Mouse (Mus musculus) hindbrain, embryonic 14.5 days (tissue): Measurements from ENCODE around the gene Arhgap15. TPM values are rescaled to one million over a fixed set of nuclear protein-coding genes. Genes with fewer than 3 reads are reported as not detected.

Experiments used
- ATAC-seq: fragments of 200-750 bp; cut with Nextera tagmentation; 2 replicates; pipeline ENCODE4 v1.8.0; 2017; ENCODE audit warnings: moderate number of reproducible peaks, mild to moderate bottlenecking, moderate TSS enrichment, moderate library complexity; ENCODE audit not compliant: low FRiP score
- DNase-seq: peaks from one replicate; pipeline ENCODE4 v3.0.0-alpha.2; 2015; ENCODE audit warnings: low spot score
- H3K27ac ChIP-seq: fragments of 300-500 bp; sonication (generic); 2 replicates; pipeline ENCODE4 v1.5.1; 2014; ENCODE audit warnings: mild to moderate bottlenecking, moderate library complexity
- H3K27me3 ChIP-seq: fragments of 300-500 bp; sonication (generic); 2 replicates; pipeline ENCODE4 v1.6.1; 2014; ENCODE audit warnings: mild to moderate bottlenecking, low read length, mixed read lengths; ENCODE audit not compliant: control insufficient read depth, insufficient read depth
- H3K36me3 ChIP-seq: fragments of 300-500 bp; sonication (generic); replicated peaks from 2 replicates; pipeline ENCODE4 v1.6.1; 2014; ENCODE audit not compliant: control insufficient read depth, insufficient read depth
- H3K4me1 ChIP-seq: fragments of 300-500 bp; sonication (generic); replicated peaks from 2 replicates; pipeline ENCODE4 v1.6.1; 2014; ENCODE audit warnings: antibody characterized with exemption, low read length, mixed read lengths; ENCODE audit not compliant: control insufficient read depth, insufficient read depth
- H3K4me2 ChIP-seq: fragments of 300-500 bp; sonication (generic); replicated peaks from 2 replicates; pipeline ENCODE4 v1.6.1; 2014; ENCODE audit warnings: mild to moderate bottlenecking, moderate library complexity
- H3K4me3 ChIP-seq: fragments of 300-500 bp; sonication (generic); replicated peaks from 2 replicates; pipeline ENCODE4 v1.5.1; 2014; ENCODE audit warnings: mild to moderate bottlenecking, low read length
- H3K9ac ChIP-seq: fragments of 300-500 bp; sonication (generic); 2 replicates; pipeline ENCODE4 v1.6.1; 2014
- H3K9me3 ChIP-seq: fragments of 300-500 bp; sonication (generic); 2 replicates; pipeline ENCODE4 v1.6.1; 2016; ENCODE audit warnings: low read length; ENCODE audit not compliant: control insufficient read depth
- WGBS: fragments of 180-500 bp; shearing (Covaris S2); extraction: QIAGEN DNeasy Blood & Tissue Kit; methylation state at CpG from one replicate; pipeline ENCODE4 v1.1.7; 2014; 5-methylcytosine and 5-hydroxymethylcytosine counted together
- polyA plus RNA-seq: library from polyadenylated mRNA; unstranded; fragments of >200 nt; fragmentation: Nextera tagmentation; extraction: Ambion mirVana; gene quantifications from 2 replicates; pipeline ENCODE4 v1.2.1, GENCODE M21; 2014

The Arhgap15 gene
- polyA plus RNA-seq, 1 experiment from 2014 or later: 3.1 TPM

DNA sequence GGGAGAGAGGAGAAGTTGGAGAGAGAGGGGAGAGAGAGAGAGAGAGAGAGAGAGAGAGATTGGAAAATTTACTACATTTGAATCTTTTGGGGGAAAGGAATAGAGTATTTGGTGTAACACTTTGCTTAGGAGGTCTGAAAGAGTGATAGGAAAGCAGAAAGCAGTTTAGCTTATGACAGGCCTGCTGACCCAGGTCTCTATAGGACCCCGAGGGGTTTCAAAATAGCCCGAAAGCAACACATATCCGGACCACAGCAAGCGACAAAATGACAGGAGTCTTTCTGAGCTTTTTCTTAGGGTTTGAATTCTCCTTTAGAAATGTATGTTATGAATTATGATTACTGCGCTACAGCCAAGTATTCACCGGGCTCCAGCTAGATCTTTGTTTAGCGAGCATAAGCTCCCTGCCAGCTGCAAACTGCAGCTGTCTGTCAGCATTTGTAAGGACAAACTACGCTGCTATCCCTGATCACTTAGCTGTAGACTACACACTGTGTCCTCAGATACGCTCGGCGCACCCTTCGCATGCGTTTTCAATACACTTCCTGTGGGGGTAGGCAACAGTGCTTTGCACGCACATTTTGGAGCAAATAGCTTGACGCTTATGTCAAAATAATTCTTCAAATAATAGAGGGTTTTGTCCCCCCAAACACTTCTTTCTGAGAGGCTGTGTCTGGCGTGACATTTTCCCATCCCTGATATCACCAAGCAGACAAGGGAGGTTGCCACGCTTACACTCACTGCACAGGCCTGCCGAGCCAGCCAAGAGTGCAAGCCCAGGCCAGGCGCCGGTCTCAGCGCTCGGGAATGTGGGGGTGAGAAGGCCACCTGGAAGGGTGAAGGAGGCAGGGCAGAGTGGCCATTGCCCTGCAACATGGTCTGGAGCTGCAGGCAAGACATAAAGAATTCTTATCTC, 355.9 kb downstream of the Arhgap15 start:
- Histone ChIP-seq H3K27me3 (no peaks in the 10 kb centered on the region), H3K36me3 (no peaks in the 10 kb centered on the region), H3K9me3 (no peaks in the 10 kb centered on the region), H3K4me3 (no peak overlapping the region), H3K4me2 (peak overlapping the region; percentile 31), H3K9ac (no peak overlapping the region), H3K27ac (peak overlapping the region; percentile 9; the same call in 1 of the 2 replicates), H3K4me1 (peaks cover 9% of the 10 kb centered on the region; the same call in 1 of the 2 replicates)
- DNase-seq (no peak), ATAC-seq (peak; percentile 82)
- WGBS: 34% methylated on average over 22 of the region's 22 CpGs

DNA sequence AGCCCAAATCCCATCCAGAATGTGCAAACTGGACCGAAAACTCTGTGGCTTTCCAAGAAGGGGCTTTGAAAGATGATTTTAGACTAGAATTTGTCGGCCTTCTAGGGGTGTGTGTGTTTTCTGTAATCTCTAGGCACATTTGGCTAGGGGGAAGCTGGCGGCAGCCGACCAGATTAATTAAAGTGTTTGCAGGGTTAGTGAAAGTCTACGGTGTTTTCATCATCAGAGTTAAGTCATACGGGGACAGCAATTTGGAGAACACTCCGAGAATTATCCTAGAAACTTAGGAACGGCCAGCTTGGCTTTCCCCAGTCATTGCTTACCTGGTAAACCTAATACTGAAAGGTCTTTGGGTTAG, 356.6 kb downstream of the Arhgap15 start:
- no peak for ATAC-seq
- no peak for DNase-seq
- no peaks in the 10 kb centered on the region for H3K36me3 ChIP-seq
- H3K27me3 ChIP-seq: no peaks in the 10 kb centered on the region
- H3K9me3 ChIP-seq: no peaks in the 10 kb centered on the region
- 69% methylated on average over 8 of the region's 8 CpGs for whole genome bisulfite sequencing
- no peak overlapping the region for H3K9ac ChIP-seq
- H3K4me2 ChIP-seq: peak overlapping the region; percentile 31; the same call in 1 of the 2 replicates
- peaks cover 9% of the 10 kb centered on the region; the same call in 1 of the 2 replicates for H3K4me1 ChIP-seq
- H3K27ac ChIP-seq: 0 out of 2 replicates have a peak overlapping the region, but pooled peaks have one; percentile 9
- no peak overlapping the region for H3K4me3 ChIP-seq

DNA sequence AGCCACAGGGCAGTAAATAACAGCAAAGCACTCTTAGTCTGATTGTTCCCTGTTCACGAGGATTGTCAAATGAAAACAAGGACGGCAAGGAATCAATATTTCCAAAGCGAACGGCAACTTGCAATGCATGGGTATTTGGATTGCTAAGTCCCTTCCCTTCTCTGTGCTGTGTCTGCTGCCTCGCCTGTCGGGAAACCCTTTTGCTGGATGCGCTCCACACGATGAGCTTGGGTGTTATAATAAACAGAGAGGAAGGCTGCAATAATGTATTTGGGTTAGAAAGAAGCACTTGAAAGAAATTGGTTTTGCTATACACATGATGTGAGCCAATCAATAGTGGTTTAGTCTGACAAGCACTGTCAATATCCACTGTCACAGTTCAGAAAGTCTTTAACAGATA, 357.7 kb downstream of the Arhgap15 start:
- Histone ChIP-seq H3K27ac (no peak overlapping the region), H3K4me3 (no peak overlapping the region), H3K36me3 (no peaks in the 10 kb centered on the region), H3K9ac (no peak overlapping the region), H3K4me2 (no peak overlapping the region), H3K27me3 (no peaks in the 10 kb centered on the region), H3K4me1 (peaks cover 9% of the 10 kb centered on the region; the same call in 1 of the 2 replicates), H3K9me3 (no peaks in the 10 kb centered on the region)
- ATAC-seq (no peak), DNase-seq (no peak)
- WGBS: 80% methylated on average over 8 of the region's 8 CpGs

DNA sequence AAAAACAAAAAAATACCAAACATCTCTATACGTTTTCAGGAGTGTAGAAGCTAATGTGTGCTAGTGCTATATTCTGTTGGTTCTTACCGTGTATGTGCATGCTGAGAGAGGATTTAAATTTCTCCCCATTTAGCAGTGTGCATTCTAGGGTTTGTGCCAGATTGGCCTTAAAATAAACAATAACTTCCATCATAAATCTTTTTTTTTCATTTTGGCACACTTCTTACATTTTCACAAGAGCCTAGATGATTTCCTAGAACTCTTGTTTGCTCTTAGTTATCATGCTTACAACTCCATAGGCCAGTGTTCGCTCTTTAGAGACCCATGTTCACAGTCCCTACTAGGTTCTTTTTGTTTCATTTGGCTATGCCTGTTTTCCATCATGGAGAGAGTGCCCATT, 362.7 kb downstream of the Arhgap15 start:
- Histone ChIP-seq H3K4me1 (no peaks in the 10 kb centered on the region), H3K27ac (no peak overlapping the region), H3K9me3 (no peaks in the 10 kb centered on the region), H3K27me3 (no peaks in the 10 kb centered on the region), H3K4me3 (no peak overlapping the region), H3K9ac (no peak overlapping the region), H3K36me3 (no peaks in the 10 kb centered on the region), H3K4me2 (no peak overlapping the region)
- no peak for DNase-seq
- WGBS: 87% methylated on average over 3 of the region's 3 CpGs
- ATAC-seq: no peak

DNA sequence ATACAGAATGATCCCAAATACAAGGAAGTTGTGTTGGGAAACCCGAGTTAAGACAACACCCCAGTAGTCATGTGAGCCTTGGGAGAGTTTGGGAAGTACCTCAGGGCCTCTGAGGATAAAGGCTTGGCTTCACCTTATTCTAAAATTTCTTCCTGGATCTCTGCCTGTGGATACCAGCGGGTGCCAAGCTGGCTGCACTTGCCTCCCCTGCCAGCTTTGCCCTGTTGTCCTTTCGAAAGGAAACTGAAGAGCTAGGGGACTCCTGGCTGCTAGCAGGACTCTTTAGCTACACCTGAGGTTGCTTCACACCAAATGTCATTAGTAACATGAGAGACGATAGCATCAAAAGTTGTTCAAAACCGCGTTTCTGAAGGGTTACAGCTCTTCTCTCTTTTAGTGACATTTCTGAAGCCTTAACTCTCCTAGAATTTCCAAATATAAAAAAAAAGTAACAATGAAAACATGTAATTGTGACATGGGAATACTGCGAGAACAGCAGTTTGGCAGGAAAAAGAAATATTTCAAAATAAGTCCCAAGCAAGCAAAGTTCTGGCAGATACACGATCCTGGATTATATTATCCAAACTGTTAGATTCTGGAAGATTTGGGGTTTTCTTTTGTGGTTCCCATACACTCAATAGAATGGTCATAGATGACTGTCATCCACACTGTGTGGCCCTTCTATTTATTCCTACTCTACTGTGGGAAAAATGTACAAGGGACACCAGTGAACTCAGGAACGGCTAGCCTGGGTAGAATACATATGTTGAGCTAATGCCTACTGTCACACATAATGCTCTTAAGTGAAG, 364.6 kb downstream of the Arhgap15 start:
- WGBS: 88% methylated on average over 9 of the region's 9 CpGs
- Histone ChIP-seq H3K36me3 (no peaks in the 10 kb centered on the region), H3K27me3 (no peaks in the 10 kb centered on the region), H3K4me1 (no peaks in the 10 kb centered on the region), H3K9ac (no peak overlapping the region), H3K4me2 (no peak overlapping the region), H3K4me3 (no peak overlapping the region), H3K9me3 (no peaks in the 10 kb centered on the region), H3K27ac (no peak overlapping the region)
- ATAC-seq (no peak), DNase-seq (no peak)

DNA sequence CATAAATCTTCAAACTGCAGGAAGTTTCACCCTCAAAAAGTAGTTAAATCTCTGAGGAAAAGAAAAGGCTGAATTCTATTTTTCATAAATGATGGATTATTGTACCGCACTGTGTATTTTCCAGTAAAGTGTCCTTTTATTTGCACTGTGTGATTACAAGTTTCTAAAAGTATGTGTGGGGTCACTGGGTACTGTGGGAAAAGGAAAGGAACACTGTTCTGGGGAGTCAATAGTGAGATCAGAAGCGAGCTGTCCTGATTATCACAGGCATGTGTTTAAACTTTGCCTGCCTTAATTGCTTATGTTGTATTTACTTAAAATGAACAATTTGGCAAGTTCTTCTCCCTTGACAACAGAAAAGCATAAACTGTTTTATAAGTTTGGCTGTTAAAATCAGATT, 365.7 kb downstream of the Arhgap15 start:
- Histone ChIP-seq H3K4me2 (no peak overlapping the region), H3K27ac (no peak overlapping the region), H3K9me3 (no peaks in the 10 kb centered on the region), H3K27me3 (no peaks in the 10 kb centered on the region), H3K4me3 (no peak overlapping the region), H3K36me3 (no peaks in the 10 kb centered on the region), H3K9ac (no peak overlapping the region), H3K4me1 (no peaks in the 10 kb centered on the region)
- DNase-seq (no peak), ATAC-seq (no peak)
- 75% methylated on average over 2 of the region's 2 CpGs for whole genome bisulfite sequencing

DNA sequence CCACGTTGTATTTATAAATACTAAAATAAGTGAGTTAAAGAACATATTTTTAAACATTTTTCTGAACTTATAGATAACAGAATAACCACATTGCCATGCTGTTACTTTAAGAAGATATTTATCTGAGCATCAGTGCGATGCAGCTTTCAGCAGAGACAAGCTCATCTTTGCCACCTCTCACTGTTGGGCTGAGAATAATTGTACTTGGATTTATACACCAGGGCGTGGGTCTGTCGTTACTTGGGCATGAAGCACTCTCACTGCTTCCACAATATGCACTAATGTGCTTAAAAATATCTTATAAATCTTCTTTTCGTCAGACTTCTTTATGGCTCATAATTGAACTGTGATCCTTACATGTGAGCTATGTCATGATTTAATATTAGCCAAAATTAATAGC, 372.5 kb downstream of the Arhgap15 start:
- H3K9ac ChIP-seq: no peak overlapping the region
- H3K4me2 ChIP-seq: no peak overlapping the region
- no peak overlapping the region for H3K4me3 ChIP-seq
- no peaks in the 10 kb centered on the region for H3K4me1 ChIP-seq
- H3K27me3 ChIP-seq: no peaks in the 10 kb centered on the region
- no peaks in the 10 kb centered on the region for H3K9me3 ChIP-seq
- ATAC-seq (no peak), DNase-seq (no peak)
- no peaks in the 10 kb centered on the region for H3K36me3 ChIP-seq
- WGBS: 88% methylated on average over 5 of the region's 5 CpGs
- no peak overlapping the region for H3K27ac ChIP-seq

DNA sequence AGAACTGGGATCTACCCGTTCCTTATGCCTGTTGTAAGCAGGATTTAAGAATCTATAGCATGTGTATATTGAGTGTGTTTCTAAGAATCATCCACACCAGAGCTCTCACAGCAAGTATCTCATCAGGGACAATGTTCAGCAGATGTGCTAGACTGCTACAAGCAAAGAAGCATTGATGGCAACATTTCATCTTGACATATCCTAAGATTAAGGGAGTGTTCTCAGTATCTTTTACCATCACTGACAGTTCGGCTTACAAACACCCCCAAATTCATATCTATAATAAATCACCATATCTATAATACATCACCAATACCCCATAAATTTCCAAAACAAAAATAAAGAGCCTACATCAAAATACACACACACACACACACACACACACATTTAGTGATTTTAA, 374.6 kb downstream of the Arhgap15 start:
- Histone ChIP-seq H3K27ac (no peak overlapping the region), H3K27me3 (no peaks in the 10 kb centered on the region), H3K4me3 (no peak overlapping the region), H3K36me3 (no peaks in the 10 kb centered on the region), H3K4me2 (no peak overlapping the region), H3K9ac (no peak overlapping the region), H3K9me3 (no peaks in the 10 kb centered on the region), H3K4me1 (no peaks in the 10 kb centered on the region)
- WGBS: 88% methylated on average over 2 of the region's 2 CpGs
- ATAC-seq (no peak), DNase-seq (no peak)

DNA sequence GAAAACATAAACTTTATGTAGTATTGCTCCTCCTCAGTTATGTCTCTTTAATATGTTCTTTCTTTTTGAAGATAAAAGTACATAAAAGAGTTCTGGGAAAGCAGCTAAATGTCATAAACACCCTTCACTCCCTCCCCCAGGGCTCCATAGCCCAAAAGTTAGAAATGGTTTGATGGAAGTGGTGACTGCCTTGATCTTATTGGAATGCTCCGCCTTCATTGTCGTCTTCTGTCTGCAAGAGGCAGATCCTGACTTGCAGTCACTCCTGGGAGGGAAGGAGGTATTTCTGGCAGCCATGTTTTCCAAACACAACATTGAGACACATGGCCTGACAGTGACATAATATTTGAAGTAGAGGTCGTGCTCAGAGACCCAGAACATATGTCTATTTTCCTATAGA, 375.5 kb downstream of the Arhgap15 start:
- H3K4me2 ChIP-seq: no peak overlapping the region
- DNase-seq (no peak), ATAC-seq (no peak)
- H3K27ac ChIP-seq: no peak overlapping the region
- no peak overlapping the region for H3K9ac ChIP-seq
- no peaks in the 10 kb centered on the region for H3K27me3 ChIP-seq
- 65% methylated on average over 3 of the region's 3 CpGs for WGBS
- H3K4me3 ChIP-seq: no peak overlapping the region
- no peaks in the 10 kb centered on the region for H3K9me3 ChIP-seq
- H3K36me3 ChIP-seq: no peaks in the 10 kb centered on the region
- no peaks in the 10 kb centered on the region for H3K4me1 ChIP-seq
